Mouse (Mus musculus) liver, embryonic 13.5 days (tissue): ENCODE measurements at regions not wholly inside any gene's neighbourhood (a gene's known extent, or its start where the extent isn't known, plus 50 kb on each side); places are given as distances from the start of the nearest gene placed in this dataset.

Experiments used
- ATAC-seq: fragments of 200-750 bp; cut with Nextera tagmentation; 2 replicates; pipeline ENCODE4 v1.8.0; 2017; ENCODE audit warnings: low read depth, mild to moderate bottlenecking, moderate number of reproducible peaks, moderate library complexity
- DNase-seq: peaks from one replicate; pipeline ENCODE4 v3.0.0; 2022
- H3K27ac ChIP-seq: fragments of 300-500 bp; sonication (generic); 2 replicates; pipeline ENCODE4 v1.5.1; 2015; ENCODE audit warnings: moderate library complexity, mild to moderate bottlenecking, inconsistent platforms
- H3K27me3 ChIP-seq: fragments of 300-500 bp; sonication (generic); 2 replicates; pipeline ENCODE4 v1.6.1; 2015; ENCODE audit warnings: mild to moderate bottlenecking, inconsistent platforms
- H3K36me3 ChIP-seq: fragments of 300-500 bp; sonication (generic); 2 replicates; pipeline ENCODE4 v1.6.1; 2015; ENCODE audit warnings: mild to moderate bottlenecking, inconsistent platforms
- H3K4me1 ChIP-seq: fragments of 300-500 bp; sonication (generic); replicated peaks from 2 replicates; pipeline ENCODE4 v1.6.1; 2015; ENCODE audit warnings: inconsistent platforms
- H3K4me2 ChIP-seq: fragments of 300-500 bp; sonication (generic); 2 replicates; pipeline ENCODE4 v1.6.1; 2015; ENCODE audit warnings: inconsistent platforms, mild to moderate bottlenecking, moderate library complexity
- H3K4me3 ChIP-seq: fragments of 300-500 bp; sonication (generic); replicated peaks from 2 replicates; pipeline ENCODE4 v1.5.1; 2015; ENCODE audit warnings: mild to moderate bottlenecking, inconsistent platforms
- H3K9ac ChIP-seq: fragments of 300-500 bp; sonication (generic); 2 replicates; pipeline ENCODE4 v1.6.1; 2015; ENCODE audit warnings: mild to moderate bottlenecking, inconsistent platforms
- H3K9me3 ChIP-seq: fragments of 300-500 bp; sonication (generic); replicated peaks from 2 replicates; pipeline ENCODE4 v1.6.1; 2016; ENCODE audit warnings: inconsistent platforms
- WGBS: fragments of 180-500 bp; shearing (Covaris S2); methylation state at CpG from one replicate; pipeline ENCODE4 v1.1.7; 2015; ENCODE audit not compliant: insufficient replicate concordance; 5-methylcytosine and 5-hydroxymethylcytosine counted together

GRCm38 (mm10) chr13:48075315-48075714 lies 185.7 kb upstream of the Id4 start:
- no peak overlapping the region for H3K4me2 ChIP-seq
- ATAC-seq (no peak), DNase-seq (no peak)
- no peaks in the 10 kb centered on the region for H3K4me1 ChIP-seq
- no peak overlapping the region for H3K9ac ChIP-seq
- 52% methylated on average over 5 of the region's 5 CpGs for WGBS
- no peaks in the 10 kb centered on the region for H3K9me3 ChIP-seq
- H3K36me3 ChIP-seq: no peaks in the 10 kb centered on the region
- H3K27ac ChIP-seq: no peak overlapping the region
- H3K4me3 ChIP-seq: no peak overlapping the region
- H3K27me3 ChIP-seq: no peaks in the 10 kb centered on the region

- no peaks in the 10 kb centered on the region for H3K4me1 ChIP-seq
- no peak overlapping the region for H3K4me2 ChIP-seq
- 74% methylated on average over 12 of the region's 12 CpGs for WGBS
- no peak overlapping the region for H3K9ac ChIP-seq
- H3K27ac ChIP-seq: no peak overlapping the region
- H3K36me3 ChIP-seq: no peaks in the 10 kb centered on the region
- ATAC-seq (no peak), DNase-seq (no peak)
- no peaks in the 10 kb centered on the region for H3K9me3 ChIP-seq
- H3K27me3 ChIP-seq: no peaks in the 10 kb centered on the region
- no peak overlapping the region for H3K4me3 ChIP-seq
Measured at GRCm38 (mm10) chr13:48078214-48078613, 182.8 kb upstream of the Id4 start.

- no peaks in the 10 kb centered on the region for H3K4me1 ChIP-seq
- no peak overlapping the region for H3K4me3 ChIP-seq
- no peaks in the 10 kb centered on the region for H3K36me3 ChIP-seq
- 70% methylated on average over 2 of the region's 2 CpGs for WGBS
- no peak overlapping the region for H3K27ac ChIP-seq
- no peak overlapping the region for H3K9ac ChIP-seq
- ATAC-seq: no peak
- H3K27me3 ChIP-seq: no peaks in the 10 kb centered on the region
- H3K9me3 ChIP-seq: no peaks in the 10 kb centered on the region
- no peak for DNase-seq
- H3K4me2 ChIP-seq: no peak overlapping the region
Measured at GRCm38 (mm10) chr13:48083294-48083693, 177.7 kb upstream of the Id4 start.

GRCm38 (mm10) chr13:48083807-48084206 lies 177.2 kb upstream of the Id4 start:
- H3K4me3 ChIP-seq: no peak overlapping the region

GRCm38 (mm10) chr13:48094275-48095035 lies 166.6 kb upstream of the Id4 start:
- H3K4me1 ChIP-seq: no peaks in the 10 kb centered on the region
- no peak for ATAC-seq
- no peak overlapping the region for H3K4me3 ChIP-seq
- H3K9ac ChIP-seq: no peak overlapping the region
- WGBS: 73% methylated on average over 16 of the region's 16 CpGs
- H3K27me3 ChIP-seq: no peaks in the 10 kb centered on the region
- H3K27ac ChIP-seq: no peak overlapping the region
- no peak overlapping the region for H3K4me2 ChIP-seq
- no peaks in the 10 kb centered on the region for H3K36me3 ChIP-seq
- no peak for DNase-seq
- no peaks in the 10 kb centered on the region for H3K9me3 ChIP-seq

More at GRCm38 (mm10) chr13:48083807-48084206, 177.2 kb upstream of the Id4 start:
- no peak for ATAC-seq
- no peak for DNase-seq
- Histone ChIP-seq H3K27ac (no peak overlapping the region), H3K9me3 (no peaks in the 10 kb centered on the region), H3K36me3 (no peaks in the 10 kb centered on the region), H3K27me3 (no peaks in the 10 kb centered on the region), H3K4me2 (no peak overlapping the region), H3K9ac (no peak overlapping the region), H3K4me1 (no peaks in the 10 kb centered on the region)

- DNase-seq: no peak
- no peak overlapping the region for H3K4me3 ChIP-seq
- H3K36me3 ChIP-seq: no peaks in the 10 kb centered on the region
- no peaks in the 10 kb centered on the region for H3K4me1 ChIP-seq
- 0 out of 2 replicates have a peak, but pooled peaks cover 3% of the 10 kb centered on the region for H3K9me3 ChIP-seq
- H3K27me3 ChIP-seq: no peaks in the 10 kb centered on the region
- no peak for ATAC-seq
- no peak overlapping the region for H3K4me2 ChIP-seq
- no peak overlapping the region for H3K9ac ChIP-seq
- 65% methylated on average over 8 of the region's 8 CpGs for WGBS
- H3K27ac ChIP-seq: no peak overlapping the region
Measured at GRCm38 (mm10) chr13:48102156-48102555, 158.9 kb upstream of the Id4 start.

DNA sequence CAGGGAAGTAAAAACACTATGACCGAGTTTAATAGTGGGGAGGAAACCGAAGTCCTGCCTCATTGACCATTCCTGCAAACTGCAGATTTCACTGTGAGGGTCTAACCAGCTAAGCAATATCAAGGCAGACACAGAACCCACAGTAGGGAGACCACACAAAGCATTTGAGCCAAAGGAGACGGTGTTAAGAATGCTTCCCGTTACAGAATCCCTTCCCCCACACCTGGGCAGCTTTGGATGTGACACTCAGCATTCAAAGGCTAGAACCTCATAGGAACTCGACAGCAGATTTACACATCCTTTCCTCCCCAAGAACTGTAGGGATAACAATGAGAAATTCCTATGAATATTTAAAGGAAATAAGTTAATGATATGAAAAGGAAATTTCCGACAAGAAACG lies 158.5 kb upstream of the Id4 start:
- 40% methylated on average over 7 of the region's 7 CpGs for WGBS
- Histone ChIP-seq H3K9ac (no peak overlapping the region), H3K4me2 (no peak overlapping the region), H3K9me3 (0 out of 2 replicates have a peak, but pooled peaks cover 3% of the 10 kb centered on the region), H3K4me1 (no peaks in the 10 kb centered on the region), H3K27ac (no peak overlapping the region), H3K27me3 (no peaks in the 10 kb centered on the region), H3K4me3 (no peak overlapping the region), H3K36me3 (no peaks in the 10 kb centered on the region)
- DNase-seq (no peak), ATAC-seq (no peak)

- Histone ChIP-seq H3K9ac (no peak overlapping the region), H3K4me1 (no peaks in the 10 kb centered on the region), H3K9me3 (0 out of 2 replicates have a peak, but pooled peaks cover 3% of the 10 kb centered on the region), H3K27me3 (no peaks in the 10 kb centered on the region), H3K4me3 (no peak overlapping the region), H3K4me2 (no peak overlapping the region), H3K27ac (no peak overlapping the region), H3K36me3 (no peaks in the 10 kb centered on the region)
- ATAC-seq (no peak), DNase-seq (no peak)
- 53% methylated on average over 6 of the region's 6 CpGs for WGBS
Measured at GRCm38 (mm10) chr13:48104766-48105165, 156.3 kb upstream of the Id4 start.

GRCm38 (mm10) chr13:48106946-48107345 lies 154.1 kb upstream of the Id4 start:
- Histone ChIP-seq H3K4me3 (no peak overlapping the region), H3K4me2 (no peak overlapping the region), H3K36me3 (no peaks in the 10 kb centered on the region), H3K27me3 (no peaks in the 10 kb centered on the region), H3K9ac (no peak overlapping the region), H3K4me1 (no peaks in the 10 kb centered on the region), H3K9me3 (0 out of 2 replicates have a peak, but pooled peaks cover 3% of the 10 kb centered on the region), H3K27ac (no peak overlapping the region)
- DNase-seq: no peak
- WGBS: 58% methylated on average over 5 of the region's 5 CpGs
- ATAC-seq: no peak

GRCm38 (mm10) chr13:48115890-48116289 lies 145.1 kb upstream of the Id4 start:
- 0 out of 2 replicates have a peak, but pooled peaks cover 3% of the 10 kb centered on the region for H3K9me3 ChIP-seq
- H3K27ac ChIP-seq: no peak overlapping the region
- no peaks in the 10 kb centered on the region for H3K27me3 ChIP-seq
- 67% methylated on average over 7 of the region's 7 CpGs for WGBS
- H3K9ac ChIP-seq: no peak overlapping the region
- H3K4me2 ChIP-seq: no peak overlapping the region
- no peak overlapping the region for H3K4me3 ChIP-seq
- H3K4me1 ChIP-seq: no peaks in the 10 kb centered on the region
- no peaks in the 10 kb centered on the region for H3K36me3 ChIP-seq
- ATAC-seq: no peak
- DNase-seq: no peak

- no peak overlapping the region for H3K27ac ChIP-seq
- H3K4me3 ChIP-seq: no peak overlapping the region
- H3K4me2 ChIP-seq: no peak overlapping the region
- ATAC-seq (no peak), DNase-seq (no peak)
- no peaks in the 10 kb centered on the region for H3K4me1 ChIP-seq
- peaks cover 10% of the 10 kb centered on the region; the same call in 1 of the 2 replicates for H3K27me3 ChIP-seq
- 63% methylated on average over 6 of the region's 6 CpGs for WGBS
- no peaks in the 10 kb centered on the region for H3K9me3 ChIP-seq
- no peaks in the 10 kb centered on the region for H3K36me3 ChIP-seq
- no peak overlapping the region for H3K9ac ChIP-seq
Measured at GRCm38 (mm10) chr13:48126582-48126981, 134.4 kb upstream of the Id4 start.

- no peak for ATAC-seq
- Histone ChIP-seq H3K4me1 (no peaks in the 10 kb centered on the region), H3K27me3 (peaks cover 10% of the 10 kb centered on the region; the same call in 1 of the 2 replicates), H3K9ac (no peak overlapping the region), H3K36me3 (no peaks in the 10 kb centered on the region), H3K4me2 (peak overlapping the region; percentile 12; the same call in 1 of the 2 replicates), H3K27ac (no peak overlapping the region), H3K9me3 (no peaks in the 10 kb centered on the region), H3K4me3 (no peak overlapping the region)
- no peak for DNase-seq
- WGBS: 7% methylated on average over 17 of the region's 17 CpGs
Measured at GRCm38 (mm10) chr13:48130724-48131123, 130.3 kb upstream of the Id4 start.
